Mouse (Mus musculus): ENCODE results near the gene Lcp1. TPM values are rescaled to one million over a fixed set of nuclear protein-coding genes. Genes with fewer than 3 reads are reported as not detected.

Lcp1 gene
- polyA plus RNA-seq, 1 experiment: 1,066 TPM

DNA sequence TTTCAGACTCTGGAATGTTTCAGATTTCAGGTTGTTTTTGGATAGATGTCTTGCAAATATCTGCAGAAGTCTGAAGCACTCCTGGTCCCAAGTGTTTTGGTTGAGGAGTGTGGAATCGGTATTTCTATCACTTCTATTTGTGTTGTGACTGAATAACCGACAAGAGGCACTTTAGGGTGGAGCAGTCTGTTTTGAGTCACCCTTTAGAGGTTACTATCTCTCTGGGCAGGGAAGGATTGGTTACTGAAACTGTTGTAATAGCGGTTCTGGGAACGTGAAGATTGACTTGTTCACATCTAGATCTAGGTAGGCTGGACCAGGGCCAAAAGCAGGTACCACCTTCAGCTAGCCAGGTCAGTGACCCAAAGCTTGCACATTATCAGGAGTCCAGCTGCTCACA lies 51.5 kb downstream of the Lcp1 start:
- H3K27ac ChIP-seq (ENCODE audit: insufficient read depth, low read depth, low read length): peak overlapping the region; percentile 100
- TF ChIP-seq POLR2A (IDR thresholded peaks at IDR 0.05; ENCODE audit: borderline replicate concordance, low read depth, low read length) (no peak), CTCF (IDR thresholded peaks at IDR 0.05; ENCODE audit: low read depth, low read length) (no peak)
- peaks cover 50% of the 10 kb centered on the region for H3K4me1 ChIP-seq (ENCODE audit: control insufficient read depth, insufficient read depth, low read length)
- peak overlapping the region; percentile 28 for H3K4me3 ChIP-seq (ENCODE audit: insufficient read depth, low read length)

DNA sequence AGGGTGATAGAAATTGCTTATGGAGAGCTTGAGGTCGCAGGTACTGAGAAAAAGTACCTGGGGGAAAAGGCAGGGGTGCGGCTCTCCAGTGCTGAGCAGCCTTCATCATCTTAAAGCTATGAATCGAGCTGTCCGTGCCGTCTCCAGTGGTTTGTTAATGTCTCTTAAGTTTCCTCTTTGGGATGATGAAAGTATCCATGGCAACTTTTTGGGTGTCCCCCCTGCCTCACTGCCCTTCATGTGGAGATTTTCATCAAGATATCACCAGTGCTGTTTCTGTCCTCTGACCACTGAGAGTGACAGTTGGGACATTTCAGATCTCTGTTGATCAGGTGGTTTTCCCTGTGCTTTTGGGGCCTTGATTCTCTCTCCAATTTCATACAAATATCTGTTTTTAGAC lies 51.9 kb downstream of the Lcp1 start:
- Histone ChIP-seq H3K4me1 (ENCODE audit: control insufficient read depth, insufficient read depth, low read length) (peaks cover 54% of the 10 kb centered on the region), H3K4me3 (ENCODE audit: insufficient read depth, low read length) (peak overlapping the region; percentile 28), H3K27ac (ENCODE audit: insufficient read depth, low read depth, low read length) (peak overlapping the region; percentile 100)
- TF ChIP-seq CTCF (IDR thresholded peaks at IDR 0.05; ENCODE audit: low read depth, low read length): no peak
- TF ChIP-seq POLR2A (IDR thresholded peaks at IDR 0.05; ENCODE audit: borderline replicate concordance, low read depth, low read length): no peak

DNA sequence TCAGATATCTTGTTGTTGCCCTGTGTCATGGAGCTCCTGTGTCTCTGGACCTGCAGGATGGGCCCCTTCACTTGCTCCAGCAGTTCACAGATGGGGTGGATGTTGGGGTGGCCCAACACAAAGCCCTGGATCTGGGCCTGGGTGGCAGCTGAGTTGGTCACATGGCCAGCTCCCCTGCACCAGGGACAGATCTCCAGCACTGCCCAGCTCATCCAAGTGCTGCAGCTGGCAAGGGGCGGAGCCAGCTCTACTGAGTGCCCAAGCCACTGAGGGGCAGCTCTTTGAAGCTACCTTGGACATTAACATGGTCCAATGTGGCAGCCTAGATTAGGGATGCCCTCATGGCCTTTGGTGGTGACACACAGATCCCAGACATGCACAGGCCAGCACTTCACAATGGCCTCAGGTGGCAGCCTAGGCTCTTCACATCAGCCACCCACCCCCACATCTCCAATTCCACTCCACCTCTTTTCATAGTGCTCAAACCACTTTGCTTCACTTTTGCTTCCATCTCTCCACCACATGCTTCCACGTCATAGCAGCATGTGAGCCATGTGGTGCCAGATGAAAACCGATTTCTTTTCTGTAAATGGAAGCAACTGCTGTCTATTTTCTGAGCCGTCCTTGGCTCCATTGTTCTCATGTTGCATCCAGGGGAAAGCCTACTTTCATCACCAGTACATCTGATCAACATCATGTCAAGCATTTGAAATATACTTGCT lies 53.3 kb downstream of the Lcp1 start:
- Histone ChIP-seq H3K27ac (ENCODE audit: insufficient read depth, low read depth, low read length) (peak overlapping the region; percentile 23), H3K4me3 (ENCODE audit: insufficient read depth, low read length) (no peak overlapping the region), H3K4me1 (ENCODE audit: control insufficient read depth, insufficient read depth, low read length) (peaks cover 67% of the 10 kb centered on the region)
- TF ChIP-seq CTCF (IDR thresholded peaks at IDR 0.05; ENCODE audit: low read depth, low read length) (no peak), POLR2A (IDR thresholded peaks at IDR 0.05; ENCODE audit: borderline replicate concordance, low read depth, low read length) (no peak)

DNA sequence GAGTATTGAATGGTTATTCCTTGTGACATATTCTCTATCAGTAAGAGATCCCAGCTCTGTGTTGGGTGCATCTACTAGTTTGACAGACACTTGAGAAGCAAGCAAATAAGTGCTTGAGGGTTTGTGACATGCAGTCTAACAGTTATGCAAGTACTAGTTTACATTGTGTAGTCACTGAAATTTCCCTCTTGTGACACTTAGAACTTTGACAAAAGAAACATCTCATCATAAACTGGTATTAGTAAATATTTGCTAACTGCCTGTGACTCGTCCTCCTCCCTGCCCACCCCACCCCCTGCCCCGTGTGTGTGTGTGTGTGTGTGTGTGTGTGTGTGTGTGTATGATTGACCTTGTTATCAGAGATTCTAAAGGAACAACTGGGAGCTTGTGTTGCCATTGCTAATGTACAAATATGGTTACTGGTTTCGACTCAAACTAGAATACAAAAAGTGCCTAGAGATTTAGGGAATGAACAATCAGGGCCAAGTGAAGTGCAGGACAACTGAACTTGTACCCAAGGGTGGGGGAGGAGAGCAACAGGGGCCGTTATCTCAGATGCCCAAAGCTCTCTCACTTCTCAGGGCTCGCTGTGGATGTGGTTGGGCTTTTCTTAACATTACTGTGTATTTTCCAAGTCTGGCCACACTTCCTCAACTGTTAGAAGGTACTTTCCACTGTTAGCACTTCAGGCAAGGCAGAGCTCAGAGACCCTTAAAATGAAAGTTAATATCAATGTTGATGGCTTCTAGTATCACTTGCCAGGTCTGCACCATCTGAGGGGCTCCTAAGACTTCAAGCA lies 55.1 kb downstream of the Lcp1 start:
- peak overlapping the region; percentile 65 for H3K27ac ChIP-seq (ENCODE audit: insufficient read depth, low read depth, low read length)
- no peak overlapping the region for H3K4me3 ChIP-seq (ENCODE audit: insufficient read depth, low read length)
- H3K4me1 ChIP-seq (ENCODE audit: control insufficient read depth, insufficient read depth, low read length): peaks cover 75% of the 10 kb centered on the region
- no peak for TF ChIP-seq CTCF (IDR thresholded peaks at IDR 0.05; ENCODE audit: low read depth, low read length)
- TF ChIP-seq POLR2A (IDR thresholded peaks at IDR 0.05; ENCODE audit: borderline replicate concordance, low read depth, low read length): no peak

DNA sequence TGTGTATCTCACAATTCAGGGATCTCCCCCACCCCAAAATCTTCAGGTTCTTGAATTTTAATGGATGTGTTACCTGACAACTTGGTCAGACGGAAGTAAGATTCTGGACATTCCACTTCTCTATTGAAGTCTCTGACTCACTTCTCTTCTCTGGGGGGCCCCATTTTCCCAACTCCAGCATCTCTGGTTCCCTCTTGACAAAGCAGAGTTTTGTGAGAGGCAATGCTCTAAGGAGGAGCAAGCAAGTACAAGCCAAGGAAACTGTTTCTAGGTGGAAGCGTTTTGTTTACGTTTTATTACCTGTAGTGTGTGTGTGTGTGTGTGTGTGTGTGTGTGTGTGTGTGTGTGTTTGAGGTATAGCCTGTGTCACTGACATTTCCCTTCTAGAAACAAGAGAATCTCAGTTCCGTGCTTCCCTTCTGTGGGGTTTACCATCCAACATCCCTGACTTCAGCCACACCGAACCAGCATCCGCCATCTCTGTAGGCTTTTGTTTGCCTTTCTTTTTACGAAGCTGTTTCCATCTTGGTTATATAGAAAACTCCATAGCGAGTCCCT lies 56.0 kb downstream of the Lcp1 start:
- H3K4me1 ChIP-seq (ENCODE audit: control insufficient read depth, insufficient read depth, low read length): peaks cover 83% of the 10 kb centered on the region
- peak overlapping the region; percentile 65 for H3K27ac ChIP-seq (ENCODE audit: insufficient read depth, low read depth, low read length)
- TF ChIP-seq CTCF (IDR thresholded peaks at IDR 0.05; ENCODE audit: low read depth, low read length): no peak
- no peak for TF ChIP-seq POLR2A (IDR thresholded peaks at IDR 0.05; ENCODE audit: borderline replicate concordance, low read depth, low read length)

DNA sequence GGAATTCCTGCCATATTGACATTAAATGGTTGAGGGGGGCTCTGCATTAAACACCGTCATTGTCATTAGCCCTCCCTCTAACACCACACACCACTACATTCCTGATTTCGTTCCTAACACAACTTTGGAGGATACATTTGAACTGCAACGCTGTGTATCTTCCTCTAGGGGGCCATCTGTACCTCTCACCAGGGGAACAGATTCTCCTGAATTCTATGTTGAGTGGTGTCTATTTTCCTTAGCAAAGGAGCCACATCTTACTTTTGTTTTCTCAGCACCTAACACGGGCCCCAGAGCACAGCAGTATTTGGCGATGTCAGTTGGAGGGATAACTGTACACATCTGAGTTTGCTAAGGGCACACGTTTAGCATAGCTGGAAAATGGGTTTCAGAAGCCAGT lies 57.6 kb downstream of the Lcp1 start:
- Histone ChIP-seq H3K4me1 (ENCODE audit: control insufficient read depth, insufficient read depth, low read length) (peaks cover 82% of the 10 kb centered on the region), H3K4me3 (ENCODE audit: insufficient read depth, low read length) (no peak overlapping the region), H3K27ac (ENCODE audit: insufficient read depth, low read depth, low read length) (no peak overlapping the region)
- TF ChIP-seq POLR2A (IDR thresholded peaks at IDR 0.05; ENCODE audit: borderline replicate concordance, low read depth, low read length) (no peak), CTCF (IDR thresholded peaks at IDR 0.05; ENCODE audit: low read depth, low read length) (no peak)

More for the DNA sequence above, 56.0 kb downstream of the Lcp1 start:
- H3K4me3 ChIP-seq (ENCODE audit: insufficient read depth, low read length): no peak overlapping the region

DNA sequence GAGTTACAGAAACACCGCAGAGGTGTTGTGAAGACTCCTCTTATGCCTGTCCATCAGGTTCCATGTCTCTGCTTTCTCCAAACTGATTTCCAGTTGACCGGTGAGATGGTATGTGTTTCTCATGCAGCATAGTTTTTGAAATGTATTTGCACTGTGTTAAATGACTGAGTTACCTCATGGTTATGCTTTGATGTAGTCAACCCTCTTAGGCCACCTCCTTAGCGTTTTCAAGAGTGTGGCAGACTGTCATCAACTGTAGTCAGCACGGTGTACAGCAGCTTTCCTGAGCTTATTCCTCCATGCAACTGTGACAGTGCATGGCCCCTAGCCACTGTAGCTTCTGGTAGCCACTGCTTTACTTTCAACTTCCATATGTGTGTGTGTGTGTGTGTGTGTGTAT lies 58.1 kb downstream of the Lcp1 start:
- no peak overlapping the region for H3K27ac ChIP-seq (ENCODE audit: insufficient read depth, low read depth, low read length)
- peaks cover 82% of the 10 kb centered on the region for H3K4me1 ChIP-seq (ENCODE audit: control insufficient read depth, insufficient read depth, low read length)
- H3K4me3 ChIP-seq (ENCODE audit: insufficient read depth, low read length): no peak overlapping the region
- no peak for TF ChIP-seq POLR2A (IDR thresholded peaks at IDR 0.05; ENCODE audit: borderline replicate concordance, low read depth, low read length)
- no peak for TF ChIP-seq CTCF (IDR thresholded peaks at IDR 0.05; ENCODE audit: low read depth, low read length)

DNA sequence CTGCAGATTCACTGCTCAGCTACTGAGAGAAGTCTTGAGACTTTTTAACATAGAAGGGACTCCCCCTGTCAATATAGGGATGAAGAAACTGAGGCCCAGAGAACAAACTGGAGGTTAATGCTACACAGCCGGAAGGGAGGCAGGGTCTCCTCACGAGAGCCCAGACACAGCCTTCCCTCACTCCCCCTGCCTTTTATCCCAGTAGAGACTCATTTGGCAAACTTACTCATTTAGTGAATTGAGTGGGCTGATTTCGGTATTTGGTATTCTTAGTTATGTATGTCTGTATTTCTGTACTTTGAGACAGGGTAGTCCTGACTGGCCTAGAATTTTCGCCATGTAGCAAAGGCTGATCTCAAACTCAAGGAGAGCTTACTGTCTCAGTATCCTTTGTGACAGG lies 59.8 kb downstream of the Lcp1 start:
- Histone ChIP-seq H3K27ac (ENCODE audit: insufficient read depth, low read depth, low read length) (no peak overlapping the region), H3K4me3 (ENCODE audit: insufficient read depth, low read length) (no peak overlapping the region), H3K4me1 (ENCODE audit: control insufficient read depth, insufficient read depth, low read length) (peaks cover 84% of the 10 kb centered on the region)
- TF ChIP-seq CTCF (IDR thresholded peaks at IDR 0.05; ENCODE audit: low read depth, low read length) (no peak), POLR2A (IDR thresholded peaks at IDR 0.05; ENCODE audit: borderline replicate concordance, low read depth, low read length) (no peak)

DNA sequence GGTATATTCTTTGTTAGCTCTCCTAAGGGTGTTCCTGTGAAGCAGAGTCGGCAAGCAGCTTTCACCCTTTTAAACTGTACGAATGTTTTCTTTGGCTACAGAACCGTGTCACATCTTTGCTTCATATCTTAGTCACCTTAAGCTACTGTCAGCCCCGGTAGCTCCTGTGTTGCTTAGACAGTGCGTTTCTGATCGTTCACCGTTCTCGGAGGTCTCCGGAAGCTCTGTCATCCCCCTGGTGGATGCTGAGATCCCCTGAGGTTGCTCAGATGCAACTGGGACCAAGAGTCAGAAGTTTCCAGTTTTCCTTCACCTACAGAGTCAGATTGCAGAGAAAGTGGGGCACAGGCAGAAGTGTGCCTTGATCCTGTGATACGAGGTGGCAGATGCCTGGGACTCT lies 61.5 kb downstream of the Lcp1 start:
- no peak overlapping the region for H3K4me3 ChIP-seq (ENCODE audit: insufficient read depth, low read length)
- H3K4me1 ChIP-seq (ENCODE audit: control insufficient read depth, insufficient read depth, low read length): peaks cover 76% of the 10 kb centered on the region
- no peak for TF ChIP-seq POLR2A (IDR thresholded peaks at IDR 0.05; ENCODE audit: borderline replicate concordance, low read depth, low read length)
- no peak for TF ChIP-seq CTCF (IDR thresholded peaks at IDR 0.05; ENCODE audit: low read depth, low read length)
- H3K27ac ChIP-seq (ENCODE audit: insufficient read depth, low read depth, low read length): no peak overlapping the region

DNA sequence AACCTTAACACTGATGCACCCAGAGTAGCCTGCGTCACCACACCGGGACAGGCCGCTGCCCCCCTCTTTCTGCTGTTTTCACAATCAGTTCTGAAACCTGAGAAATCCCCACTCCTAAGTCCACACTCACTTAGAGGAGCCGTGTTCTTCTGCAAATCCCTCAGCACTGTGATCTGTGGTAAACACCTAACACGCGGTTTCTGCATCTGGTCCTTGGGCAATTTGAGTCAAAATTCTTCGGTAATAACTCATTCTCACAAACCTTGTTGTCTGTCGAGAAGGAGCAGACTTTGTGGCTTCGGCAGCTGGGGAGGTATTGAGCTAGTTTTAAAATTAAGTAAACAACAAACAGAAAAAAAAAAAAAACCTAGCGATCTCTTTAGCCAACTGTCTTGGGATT lies 62.0 kb downstream of the Lcp1 start:
- Histone ChIP-seq H3K4me3 (ENCODE audit: insufficient read depth, low read length) (no peak overlapping the region), H3K4me1 (ENCODE audit: control insufficient read depth, insufficient read depth, low read length) (peaks cover 72% of the 10 kb centered on the region), H3K27ac (ENCODE audit: insufficient read depth, low read depth, low read length) (no peak overlapping the region)

More for the DNA sequence above, 62.0 kb downstream of the Lcp1 start:
- no peak for TF ChIP-seq CTCF (IDR thresholded peaks at IDR 0.05; ENCODE audit: low read depth, low read length)
- no peak for TF ChIP-seq POLR2A (IDR thresholded peaks at IDR 0.05; ENCODE audit: borderline replicate concordance, low read depth, low read length)

All from bone marrow macrophage, adult 2 months (primary cell).